Mouse (Mus musculus): ENCODE results near the gene Trappc11.
"Not testable (repeated sequence)": the region's sequence is repeated elsewhere in the genome, so short reads cannot be mapped to it uniquely, and the experiment has no call there.

Gene Trappc11

GRCm38 (mm10) chr8:47482354-47483071, 50.8 kb downstream of the Trappc11 start:
- DNase-seq (ENCODE audit: low spot score) = no peak

GRCm38 (mm10) chr8:47480039-47480438, 53.2 kb downstream of the Trappc11 start:
- DNase-seq (ENCODE audit: low spot score) = no peak

GRCm38 (mm10) chr8:47461650-47462049, 71.6 kb downstream of the Trappc11 start:
- DNase-seq (ENCODE audit: low spot score) = no peak

- no peak for DNase-seq (ENCODE audit: low spot score)
Observed at GRCm38 (mm10) chr8:47459216-47459749, 74.0 kb downstream of the Trappc11 start.

GRCm38 (mm10) chr8:47458591-47458990, 74.7 kb downstream of the Trappc11 start:
- DNase-seq (ENCODE audit: low spot score) = peak; percentile 62

GRCm38 (mm10) chr8:47449211-47449610, 84.1 kb downstream of the Trappc11 start:
- DNase-seq (ENCODE audit: low spot score) = not testable (repeated sequence)

- DNase-seq (ENCODE audit: low spot score) = no peak
Observed at GRCm38 (mm10) chr8:47446312-47447046, 86.8 kb downstream of the Trappc11 start, which contains the start of gene Stox2. Stox2 (minus strand) TSS chr8:47446362.
